Mouse (Mus musculus): ENCODE measurements around the gene Lmntd2. TPM values are rescaled to one million over a fixed set of nuclear protein-coding genes. Genes with fewer than 3 reads are reported as not detected.

The Lmntd2 gene
- polyA plus RNA-seq, 1 experiment from 2014 or later = 1.4 TPM

- H3K4me1 ChIP-seq = peaks cover 18% of the 10 kb centered on the region
- no peak overlapping the region for H3K4me3 ChIP-seq
- H3K9ac ChIP-seq = no peak overlapping the region
- ATAC-seq (replicated peaks) = no peak
- H3K27ac ChIP-seq = no peak overlapping the region
- WGBS = 80% methylated on average over 3 of the region's 3 CpGs
- no peaks in the 10 kb centered on the region for H3K36me3 ChIP-seq (replicated peaks)
- no peak overlapping the region for H3K4me2 ChIP-seq
- H3K27me3 ChIP-seq (replicated peaks) = no peaks in the 10 kb centered on the region
- no peaks in the 10 kb centered on the region for H3K9me3 ChIP-seq
Observed at GRCm38 (mm10) chr7:141214310-141214709, 430 bp upstream of the Lmntd2 start.

GRCm38 (mm10) chr7:141213133-141213532 is 747 bp downstream of the Lmntd2 start:
- H3K4me1 ChIP-seq = peaks cover 18% of the 10 kb centered on the region
- no peak overlapping the region for H3K27ac ChIP-seq
- H3K4me2 ChIP-seq = no peak overlapping the region
- no peak for ATAC-seq (replicated peaks)
- no peak overlapping the region for H3K4me3 ChIP-seq
- H3K27me3 ChIP-seq (replicated peaks) = no peaks in the 10 kb centered on the region
- no peaks in the 10 kb centered on the region for H3K9me3 ChIP-seq
- H3K9ac ChIP-seq = no peak overlapping the region
- no peaks in the 10 kb centered on the region for H3K36me3 ChIP-seq (replicated peaks)
- 81% methylated on average over 3 of the region's 3 CpGs for WGBS

- Histone ChIP-seq H3K9ac (no peak overlapping the region), H3K4me2 (no peak overlapping the region), H3K4me1 (peaks cover 8% of the 10 kb centered on the region), H3K9me3 (no peaks in the 10 kb centered on the region), H3K27ac (no peak overlapping the region), H3K4me3 (no peak overlapping the region), H3K36me3 (replicated peaks) (no peaks in the 10 kb centered on the region), H3K27me3 (replicated peaks) (no peaks in the 10 kb centered on the region)
- ATAC-seq (replicated peaks) = no peak
- WGBS = 91% methylated on average over 14 of the region's 14 CpGs
Observed at GRCm38 (mm10) chr7:141210606-141211131, 3.2 kb downstream of the Lmntd2 start.

- H3K4me1 ChIP-seq = peaks cover 4% of the 10 kb centered on the region
- no peak for ATAC-seq (replicated peaks)
- WGBS = 88% methylated on average over 12 of the region's 12 CpGs
Observed at GRCm38 (mm10) chr7:141210137-141210536, 3.7 kb downstream of the Lmntd2 start.

GRCm38 (mm10) chr7:141209526-141209925 is 4.4 kb downstream of the Lmntd2 start:
- Histone ChIP-seq H3K9me3 (no peaks in the 10 kb centered on the region), H3K36me3 (replicated peaks) (no peaks in the 10 kb centered on the region), H3K9ac (no peak overlapping the region), H3K27ac (no peak overlapping the region), H3K4me3 (no peak overlapping the region), H3K27me3 (replicated peaks) (no peaks in the 10 kb centered on the region), H3K4me2 (no peak overlapping the region), H3K4me1 (no peaks in the 10 kb centered on the region)
- WGBS = 83% methylated on average over 3 of the region's 3 CpGs
- no peak for ATAC-seq (replicated peaks)

More at GRCm38 (mm10) chr7:141210137-141210536, 3.7 kb downstream of the Lmntd2 start:
- Histone ChIP-seq H3K27ac (no peak overlapping the region), H3K4me2 (no peak overlapping the region), H3K9ac (no peak overlapping the region), H3K36me3 (replicated peaks) (no peaks in the 10 kb centered on the region), H3K9me3 (no peaks in the 10 kb centered on the region), H3K4me3 (no peak overlapping the region), H3K27me3 (replicated peaks) (no peaks in the 10 kb centered on the region)

- Histone ChIP-seq H3K27me3 (replicated peaks) (no peaks in the 10 kb centered on the region), H3K9me3 (no peaks in the 10 kb centered on the region), H3K9ac (no peak overlapping the region), H3K4me2 (no peak overlapping the region), H3K36me3 (replicated peaks) (no peaks in the 10 kb centered on the region), H3K4me3 (no peak overlapping the region), H3K4me1 (no peaks in the 10 kb centered on the region), H3K27ac (no peak overlapping the region)
- no peak for ATAC-seq (replicated peaks)
- 91% methylated on average over 18 of the region's 18 CpGs for WGBS
Observed at GRCm38 (mm10) chr7:141206182-141206937, 7.5 kb downstream of the Lmntd2 start.

- H3K4me2 ChIP-seq = no peak overlapping the region
- no peak overlapping the region for H3K9ac ChIP-seq
- no peaks in the 10 kb centered on the region for H3K36me3 ChIP-seq (replicated peaks)
- WGBS = 90% methylated on average over 5 of the region's 5 CpGs
- H3K4me3 ChIP-seq = no peak overlapping the region
- H3K27me3 ChIP-seq (replicated peaks) = no peaks in the 10 kb centered on the region
- H3K9me3 ChIP-seq = no peaks in the 10 kb centered on the region
- H3K27ac ChIP-seq = no peak overlapping the region
- ATAC-seq (replicated peaks) = no peak
- H3K4me1 ChIP-seq = no peaks in the 10 kb centered on the region
Observed at GRCm38 (mm10) chr7:141205504-141205903, 8.4 kb downstream of the Lmntd2 start.

DNA sequence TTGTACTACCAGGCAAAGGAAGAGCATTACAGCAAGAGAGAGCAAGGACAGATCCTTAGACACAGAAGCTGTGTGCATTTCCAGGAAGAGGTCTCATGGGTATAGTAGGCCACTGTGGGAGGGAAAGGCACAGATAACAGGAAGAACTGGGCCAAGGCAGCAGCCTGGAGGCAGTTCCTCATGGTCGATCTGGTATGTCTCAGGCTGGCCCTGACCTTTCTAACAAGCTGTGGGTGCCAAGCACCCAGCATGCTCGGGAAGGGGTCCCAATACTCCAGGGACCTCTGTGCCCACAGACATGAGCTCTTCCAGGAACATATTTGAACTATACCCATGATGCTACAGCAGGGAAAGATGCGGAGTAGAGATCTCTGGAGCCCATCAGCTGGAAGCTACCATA is 9.3 kb downstream of the Lmntd2 start:
- 83% methylated on average over 3 of the region's 3 CpGs for WGBS
- no peaks in the 10 kb centered on the region for H3K9me3 ChIP-seq
- H3K27ac ChIP-seq = no peak overlapping the region
- no peak overlapping the region for H3K4me3 ChIP-seq
- H3K36me3 ChIP-seq (replicated peaks) = no peaks in the 10 kb centered on the region
- no peaks in the 10 kb centered on the region for H3K4me1 ChIP-seq
- ATAC-seq (replicated peaks) = no peak
- H3K27me3 ChIP-seq (replicated peaks) = no peaks in the 10 kb centered on the region
- no peak overlapping the region for H3K4me2 ChIP-seq
- no peak overlapping the region for H3K9ac ChIP-seq

DNA sequence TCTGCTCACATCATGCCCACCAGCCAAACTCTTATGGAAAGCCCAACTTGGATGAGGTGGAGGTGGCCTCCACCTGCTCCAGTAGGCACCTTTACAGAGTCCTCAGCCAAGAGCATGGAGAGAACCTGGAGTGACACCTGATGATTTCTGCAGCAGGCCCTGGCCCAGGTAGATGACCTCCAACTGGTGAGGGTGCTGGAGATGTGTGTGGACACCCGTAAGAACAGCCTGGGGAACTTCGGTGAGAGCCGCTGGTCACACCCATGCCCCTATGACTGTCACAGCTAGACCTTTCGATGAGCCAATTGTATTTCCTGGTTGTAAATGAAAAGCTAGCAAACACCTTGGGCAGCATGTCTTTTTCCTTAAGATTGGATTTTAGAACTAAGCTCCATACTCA is 15.8 kb downstream of the Lmntd2 start:
- ATAC-seq (replicated peaks) = no peak
- 96% methylated on average over 4 of the region's 4 CpGs for WGBS

GRCm38 (mm10) chr7:141196619-141197282 is 17.1 kb downstream of the Lmntd2 start:
- H3K4me3 ChIP-seq = no peak overlapping the region
- WGBS = 93% methylated on average over 8 of the region's 8 CpGs
- H3K36me3 ChIP-seq (replicated peaks) = no peaks in the 10 kb centered on the region

More for the DNA sequence above, 15.8 kb downstream of the Lmntd2 start:
- no peak overlapping the region for H3K27ac ChIP-seq
- no peak overlapping the region for H3K4me2 ChIP-seq
- no peaks in the 10 kb centered on the region for H3K9me3 ChIP-seq
- H3K27me3 ChIP-seq (replicated peaks) = no peaks in the 10 kb centered on the region
- no peak overlapping the region for H3K4me3 ChIP-seq
- H3K9ac ChIP-seq = no peak overlapping the region
- peaks cover 16% of the 10 kb centered on the region for H3K4me1 ChIP-seq
- no peaks in the 10 kb centered on the region for H3K36me3 ChIP-seq (replicated peaks)

GRCm38 (mm10) chr7:141195754-141196153 is 18.1 kb downstream of the Lmntd2 start:
- WGBS = 93% methylated on average over 2 of the region's 2 CpGs
- no peak overlapping the region for H3K27ac ChIP-seq
- H3K36me3 ChIP-seq (replicated peaks) = 0 out of 2 replicates have a peak, but pooled peaks cover 5% of the 10 kb centered on the region
- H3K9ac ChIP-seq = no peak overlapping the region
- H3K4me3 ChIP-seq = no peak overlapping the region
- no peaks in the 10 kb centered on the region for H3K27me3 ChIP-seq (replicated peaks)
- peak overlapping the region; percentile 95; the same call in 1 of the 2 replicates for H3K4me2 ChIP-seq
- no peaks in the 10 kb centered on the region for H3K9me3 ChIP-seq
- no peak for ATAC-seq (replicated peaks)
- H3K4me1 ChIP-seq = peaks cover 34% of the 10 kb centered on the region

More at GRCm38 (mm10) chr7:141196619-141197282, 17.1 kb downstream of the Lmntd2 start:
- ATAC-seq (replicated peaks) = no peak
- H3K4me1 ChIP-seq = peaks cover 30% of the 10 kb centered on the region
- no peak overlapping the region for H3K27ac ChIP-seq
- no peak overlapping the region for H3K4me2 ChIP-seq
- H3K9ac ChIP-seq = no peak overlapping the region
- H3K9me3 ChIP-seq = no peaks in the 10 kb centered on the region
- no peaks in the 10 kb centered on the region for H3K27me3 ChIP-seq (replicated peaks)

DNA sequence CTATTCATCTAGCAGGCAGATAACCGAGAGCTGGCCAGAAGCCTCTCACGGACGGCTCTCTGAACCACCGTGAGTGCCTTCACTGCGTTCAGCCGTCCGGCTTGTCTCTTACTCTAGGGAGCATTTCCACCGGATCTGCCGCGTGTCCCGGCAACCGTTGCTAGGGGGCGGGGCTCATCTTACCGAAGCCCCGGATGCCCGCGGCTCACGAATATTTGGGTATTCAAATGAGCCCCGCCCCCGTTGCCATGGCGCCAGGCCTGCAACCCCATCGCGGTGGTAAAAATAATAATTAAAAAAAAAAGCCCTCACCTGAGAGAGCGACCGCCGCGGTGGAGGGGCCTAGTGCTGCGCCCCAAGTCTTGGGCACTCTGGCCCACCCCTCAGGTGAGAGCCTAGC is 19.1 kb downstream of the Lmntd2 start:
- Histone ChIP-seq H3K9ac (peak overlapping the region; percentile 49), H3K36me3 (replicated peaks) (peaks cover 15% of the 10 kb centered on the region; the same call in 1 of the 2 replicates), H3K27me3 (replicated peaks) (no peaks in the 10 kb centered on the region), H3K4me3 (peak overlapping the region; percentile 85), H3K4me1 (peaks cover 34% of the 10 kb centered on the region), H3K9me3 (no peaks in the 10 kb centered on the region), H3K27ac (peak overlapping the region; percentile 81), H3K4me2 (peak overlapping the region; percentile 95)
- under 1% methylated on average over 28 of the region's 28 CpGs for WGBS
- ATAC-seq (replicated peaks) = peak; percentile 35

Measured in midbrain, embryonic 15.5 days (tissue).